Mouse (Mus musculus) megakaryocyte, embryonic 14.5 days (primary cell): ENCODE results near the gene Ankfy1. TPM values are rescaled to one million over a fixed set of nuclear protein-coding genes. Genes with fewer than 3 reads are reported as not detected.
A peak's percentile ranks its signal among the peaks of the same experiment; 100 is the strongest.

Experiments used
- H3K27me3 ChIP-seq: replicated peaks from 2 replicates; pipeline ENCODE3; 2012; ENCODE audit warnings: inconsistent platforms
- H3K36me3 ChIP-seq: replicated peaks from 2 replicates; pipeline ENCODE3; 2012; ENCODE audit warnings: low read length, inconsistent platforms, mixed read lengths
- H3K4me1 ChIP-seq: 2 replicates; pipeline ENCODE4 v1.6.1; 2012; ENCODE audit warnings: inconsistent platforms
- H3K4me3 ChIP-seq: replicated peaks from 2 replicates; pipeline ENCODE3; 2012; ENCODE audit warnings: moderate library complexity, mild to moderate bottlenecking, inconsistent platforms
- H3K9me3 ChIP-seq: 2 replicates; pipeline ENCODE4 v1.6.1; 2012; ENCODE audit warnings: inconsistent platforms
- FLI1 ChIP-seq: IDR thresholded peaks from 2 replicates; pipeline ENCODE4 v1.6.1; 2012; ENCODE audit warnings: low read length, inconsistent platforms, mixed read lengths
- GATA1 ChIP-seq: IDR thresholded peaks from 3 replicates; pipeline ENCODE4 v1.6.1; 2012; ENCODE audit warnings: mixed read lengths, low read length, inconsistent platforms, borderline replicate concordance
- polyA plus RNA-seq: library from polyadenylated mRNA; stranded (reverse); fragments of >175 nt; gene quantifications from 2 replicates; pipeline ENCODE4 v1.2.3, GENCODE M21; 2012; ENCODE audit warnings: low replicate concordance; ENCODE audit not compliant: insufficient read depth

Ankfy1 gene
- 0.19 and 3.6 TPM in 2 replicates for polyA plus RNA-seq

- H3K27me3 ChIP-seq, result no peaks in the 10 kb centered on the region
- peaks cover 57% of the 10 kb centered on the region for H3K4me1 ChIP-seq
- no peak for TF ChIP-seq FLI1
- no peak for TF ChIP-seq GATA1
- peak within 1 kb of the TSS; percentile 95 for H3K4me3 ChIP-seq
- peaks cover 26% of the 10 kb centered on the region for H3K36me3 ChIP-seq
- no peaks in the 10 kb centered on the region for H3K9me3 ChIP-seq
These were observed at the start of gene Ankfy1 for GRCm38 (mm10) chr11:72689551-72690510. Gene Ankfy1 (plus strand): TSS chr11:72690006.

GRCm38 (mm10) chr11:72642730-72643129, 47.1 kb upstream of the Ankfy1 start:
- Histone ChIP-seq H3K36me3 (peaks cover 15% of the 10 kb centered on the region), H3K9me3 (no peaks in the 10 kb centered on the region), H3K27me3 (no peaks in the 10 kb centered on the region), H3K4me1 (peaks cover 18% of the 10 kb centered on the region), H3K4me3 (no peak overlapping the region)
- TF ChIP-seq GATA1 (no peak), FLI1 (no peak)

GRCm38 (mm10) chr11:72645386-72645785, 44.4 kb upstream of the Ankfy1 start:
- Histone ChIP-seq H3K9me3 (no peaks in the 10 kb centered on the region), H3K4me3 (no peak overlapping the region), H3K4me1 (peaks cover 19% of the 10 kb centered on the region), H3K27me3 (no peaks in the 10 kb centered on the region), H3K36me3 (peaks cover 10% of the 10 kb centered on the region)
- no peak for TF ChIP-seq FLI1
- no peak for TF ChIP-seq GATA1

GRCm38 (mm10) chr11:72650347-72650746, 39.5 kb upstream of the Ankfy1 start:
- H3K4me1 ChIP-seq, result peaks cover 11% of the 10 kb centered on the region; the same call in 1 of the 2 replicates
- TF ChIP-seq GATA1 (no peak), FLI1 (no peak)
- H3K27me3 ChIP-seq, result no peaks in the 10 kb centered on the region
- H3K9me3 ChIP-seq, result no peaks in the 10 kb centered on the region
- H3K4me3 ChIP-seq, result no peak overlapping the region
- H3K36me3 ChIP-seq, result peaks cover 4% of the 10 kb centered on the region

- TF ChIP-seq FLI1 (no peak), GATA1 (no peak)
- Histone ChIP-seq H3K9me3 (no peaks in the 10 kb centered on the region), H3K27me3 (no peaks in the 10 kb centered on the region), H3K4me1 (peaks cover 8% of the 10 kb centered on the region; the same call in 1 of the 2 replicates), H3K4me3 (no peak overlapping the region), H3K36me3 (peaks cover 6% of the 10 kb centered on the region)
These were observed 29.9 kb upstream of the Ankfy1 start for GRCm38 (mm10) chr11:72659918-72660317.

- Histone ChIP-seq H3K4me1 (peaks cover 8% of the 10 kb centered on the region; the same call in 1 of the 2 replicates), H3K36me3 (peaks cover 6% of the 10 kb centered on the region), H3K4me3 (no peak overlapping the region), H3K9me3 (no peaks in the 10 kb centered on the region), H3K27me3 (no peaks in the 10 kb centered on the region)
- no peak for TF ChIP-seq FLI1
- no peak for TF ChIP-seq GATA1
These were observed 29.4 kb upstream of the Ankfy1 start for GRCm38 (mm10) chr11:72660359-72660758.

GRCm38 (mm10) chr11:72664641-72665040, 25.2 kb upstream of the Ankfy1 start:
- Histone ChIP-seq H3K36me3 (peaks cover 23% of the 10 kb centered on the region), H3K4me1 (peaks cover 8% of the 10 kb centered on the region; the same call in 1 of the 2 replicates), H3K27me3 (no peaks in the 10 kb centered on the region), H3K4me3 (no peak overlapping the region), H3K9me3 (0 out of 2 replicates have a peak, but pooled peaks cover 7% of the 10 kb centered on the region)
- TF ChIP-seq FLI1, result no peak
- TF ChIP-seq GATA1, result no peak

- Histone ChIP-seq H3K27me3 (no peaks in the 10 kb centered on the region), H3K4me1 (peaks cover 34% of the 10 kb centered on the region), H3K9me3 (0 out of 2 replicates have a peak, but pooled peaks cover 7% of the 10 kb centered on the region), H3K36me3 (peaks cover 39% of the 10 kb centered on the region), H3K4me3 (peak overlapping the region; percentile 23)
- TF ChIP-seq GATA1 (no peak), FLI1 (no peak)
These were observed 19.2 kb upstream of the Ankfy1 start for GRCm38 (mm10) chr11:72670634-72671033.

- Histone ChIP-seq H3K4me3 (peak overlapping the region; percentile 48), H3K36me3 (peaks cover 37% of the 10 kb centered on the region), H3K9me3 (0 out of 2 replicates have a peak, but pooled peaks cover 7% of the 10 kb centered on the region), H3K4me1 (peaks cover 34% of the 10 kb centered on the region), H3K27me3 (no peaks in the 10 kb centered on the region)
- TF ChIP-seq FLI1 (no peak), GATA1 (no peak)
These were observed 18.4 kb upstream of the Ankfy1 start for GRCm38 (mm10) chr11:72671294-72671988.

- H3K36me3 ChIP-seq, result peaks cover 30% of the 10 kb centered on the region
- H3K4me1 ChIP-seq, result peaks cover 34% of the 10 kb centered on the region
- no peak for TF ChIP-seq GATA1
- no peak for TF ChIP-seq FLI1
- H3K9me3 ChIP-seq, result 0 out of 2 replicates have a peak, but pooled peaks cover 7% of the 10 kb centered on the region
- no peaks in the 10 kb centered on the region for H3K27me3 ChIP-seq
- H3K4me3 ChIP-seq, result no peak overlapping the region
These were observed 17.4 kb upstream of the Ankfy1 start for GRCm38 (mm10) chr11:72672438-72672837.
